Mouse (Mus musculus) forebrain, embryonic 10.5 days (tissue): ENCODE results near the gene Atxn2l. TPM values are rescaled to one million over a fixed set of nuclear protein-coding genes. Genes with fewer than 3 reads are reported as not detected.
"Not testable (repeated sequence)": the region's sequence is repeated elsewhere in the genome, so short reads cannot be mapped to it uniquely, and the experiment has no call there.

Source experiments
- DNase-seq: peaks from one replicate; pipeline ENCODE4 v3.0.0-alpha.2; 2017; ENCODE audit warnings: low spot score; ENCODE audit errors: extremely low spot score
- H3K27ac ChIP-seq: fragments of 300-500 bp; sonication (generic); 2 replicates; pipeline ENCODE4 v1.5.1; 2016; ENCODE audit warnings: mild to moderate bottlenecking
- H3K27me3 ChIP-seq: fragments of 300-500 bp; sonication (generic); 2 replicates; pipeline ENCODE4 v1.6.1; 2016; ENCODE audit warnings: mild to moderate bottlenecking; ENCODE audit not compliant: poor library complexity, severe bottlenecking
- H3K36me3 ChIP-seq: fragments of 300-500 bp; sonication (generic); replicated peaks from 2 replicates; pipeline ENCODE4 v1.6.1; 2016; ENCODE audit warnings: mild to moderate bottlenecking, moderate library complexity
- H3K4me1 ChIP-seq: fragments of 300-500 bp; sonication (generic); 2 replicates; pipeline ENCODE4 v1.6.1; 2016
- H3K4me3 ChIP-seq: fragments of 300-500 bp; sonication (generic); 2 replicates; pipeline ENCODE4 v1.5.1; 2016; ENCODE audit warnings: mild to moderate bottlenecking, moderate library complexity
- H3K9me3 ChIP-seq: fragments of 300-500 bp; sonication (generic); 2 replicates; pipeline ENCODE4 v1.6.1; 2016; ENCODE audit warnings: mild to moderate bottlenecking, moderate library complexity
- WGBS: fragments of 180-500 bp; shearing (Covaris S2); methylation state at CpG from one replicate; pipeline ENCODE4 v1.1.7; 2016; 5-methylcytosine and 5-hydroxymethylcytosine counted together
- polyA plus RNA-seq: library from polyadenylated mRNA; unstranded; fragments of >200 nt; fragmentation: Nextera tagmentation; extraction: Ambion mirVana; gene quantifications from 2 replicates; pipeline ENCODE4 v1.2.1, GENCODE M21; 2016

Atxn2l gene
- polyA plus RNA-seq, 1 experiment from 2014 or later = 55.3 TPM

DNA sequence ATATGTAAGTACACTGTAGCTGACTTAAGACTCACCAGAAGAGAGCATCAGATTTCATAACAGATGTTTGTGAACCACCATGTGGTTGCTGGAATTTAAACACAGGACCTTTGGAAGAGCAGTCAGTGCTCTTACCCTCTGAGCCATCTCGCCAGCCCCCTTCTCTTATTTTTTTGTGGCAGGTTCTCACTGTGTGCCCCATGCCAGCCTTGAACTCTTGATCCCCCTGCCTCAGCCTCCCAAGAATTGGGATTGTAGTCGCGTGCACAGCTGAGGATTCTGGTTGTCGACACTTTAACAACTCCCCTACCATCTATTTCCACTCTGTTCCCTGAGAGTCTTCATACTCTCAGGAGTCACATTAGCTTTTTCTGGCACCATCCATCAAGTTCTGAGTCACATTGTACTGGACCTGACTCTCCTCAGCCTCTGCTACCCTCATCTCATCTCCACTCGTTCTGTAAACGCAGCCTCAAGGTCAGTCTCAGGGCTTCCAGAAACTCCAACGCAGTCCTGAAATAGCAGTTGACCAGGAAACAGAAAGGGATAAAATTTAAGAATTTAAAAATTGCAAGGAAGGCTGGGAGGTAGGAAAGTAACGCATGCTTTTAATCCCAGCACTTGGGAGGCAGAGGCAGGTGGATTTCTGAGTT lies 4.0 kb upstream of the Atxn2l start:
- H3K27me3 ChIP-seq = no peaks in the 10 kb centered on the region
- no peak for DNase-seq
- no peaks in the 10 kb centered on the region for H3K36me3 ChIP-seq
- 89% methylated on average over 8 of the region's 8 CpGs for WGBS
- H3K9me3 ChIP-seq = no peaks in the 10 kb centered on the region
- peaks cover 7% of the 10 kb centered on the region for H3K4me1 ChIP-seq
- H3K4me3 ChIP-seq = no peak overlapping the region
- no peak overlapping the region for H3K27ac ChIP-seq

DNA sequence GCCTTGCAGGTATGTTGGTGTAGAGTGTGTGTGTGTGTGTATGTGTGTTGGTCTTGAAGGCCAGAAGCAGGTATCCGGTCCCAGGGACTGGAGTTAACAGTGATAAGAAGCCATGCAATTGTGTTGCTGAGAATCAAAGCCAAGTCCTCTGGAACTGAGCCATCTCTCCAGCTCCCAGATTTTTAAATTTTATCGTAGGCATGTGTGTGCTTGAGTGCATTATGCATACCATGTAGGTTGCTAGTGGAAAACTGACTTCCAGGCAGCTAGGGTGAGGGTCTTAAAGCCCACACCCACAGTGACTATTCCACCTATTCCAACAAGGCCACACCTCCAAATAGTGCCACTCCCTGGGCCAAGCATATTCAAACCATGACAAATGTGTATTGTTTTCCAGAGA lies 1.7 kb upstream of the Atxn2l start:
- Histone ChIP-seq H3K36me3 (peaks cover 15% of the 10 kb centered on the region), H3K27me3 (no peaks in the 10 kb centered on the region), H3K27ac (no peak overlapping the region), H3K9me3 (no peaks in the 10 kb centered on the region), H3K4me1 (peaks cover 17% of the 10 kb centered on the region), H3K4me3 (no peak overlapping the region)
- no peak for DNase-seq
- 90% methylated on average over 2 of the region's 2 CpGs for WGBS

DNA sequence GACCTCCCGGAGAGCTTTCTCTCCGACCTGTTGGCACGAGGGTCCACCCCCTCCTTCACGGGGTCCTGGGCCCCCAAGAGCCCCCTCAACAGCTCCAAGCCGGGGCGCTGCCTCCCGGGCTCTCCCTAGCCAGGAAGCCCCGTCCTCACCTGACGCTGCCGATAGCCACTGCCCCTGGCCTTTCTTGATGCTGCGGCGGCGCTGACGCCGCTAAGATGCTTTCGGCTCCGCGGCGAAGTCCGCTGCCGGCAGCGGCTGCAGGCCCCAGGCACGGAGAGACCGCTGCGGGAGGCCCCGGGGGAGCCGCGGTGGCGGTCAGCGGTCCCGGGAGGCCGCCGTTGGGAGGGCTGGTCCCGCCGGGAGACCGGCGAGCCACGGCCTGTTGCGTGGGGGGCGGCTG lies 486 bp downstream of the Atxn2l start:
- peak overlapping the region; percentile 98 for H3K27ac ChIP-seq
- H3K9me3 ChIP-seq = no peaks in the 10 kb centered on the region
- DNase-seq = no peak
- under 1% methylated on average over 39 of the region's 40 CpGs for WGBS
- H3K4me3 ChIP-seq = peak overlapping the region; percentile 80
- peaks cover 17% of the 10 kb centered on the region for H3K4me1 ChIP-seq
- no peaks in the 10 kb centered on the region for H3K27me3 ChIP-seq
- H3K36me3 ChIP-seq = peaks cover 37% of the 10 kb centered on the region

DNA sequence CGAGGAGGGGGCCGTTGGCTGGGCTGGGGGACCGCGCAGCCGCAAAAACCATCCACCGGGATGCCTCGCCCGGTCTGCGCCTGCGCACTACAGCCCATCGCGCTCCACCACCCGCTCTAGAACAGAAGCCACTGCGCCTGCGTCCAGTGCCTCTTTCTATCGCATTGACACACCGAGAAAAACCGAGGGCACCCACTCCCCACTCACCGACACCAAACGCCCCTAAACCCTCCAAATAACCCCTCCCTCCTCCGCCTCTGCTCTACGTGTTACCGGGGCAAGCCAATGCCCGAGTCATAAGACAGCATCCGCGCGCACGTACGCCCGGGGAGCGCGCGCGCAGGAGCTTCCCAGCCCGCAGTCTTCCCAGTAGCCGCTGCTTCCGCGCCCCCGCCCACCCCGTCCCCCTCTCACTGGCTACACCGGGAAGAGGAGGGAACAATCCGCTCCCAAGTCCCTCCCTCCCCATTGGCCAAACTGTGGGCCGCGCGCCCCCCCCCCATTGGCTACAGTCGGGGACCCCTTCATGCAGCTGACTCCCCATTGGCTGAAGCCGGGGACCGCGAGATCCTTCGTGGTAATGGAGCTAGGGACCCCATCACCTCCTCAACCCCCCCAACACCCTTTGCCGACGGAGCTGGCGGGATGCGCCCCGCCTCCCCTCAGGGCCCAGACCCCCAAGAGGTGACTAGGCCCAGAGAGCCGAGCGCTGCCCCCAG lies 1.1 kb downstream of the Atxn2l start:
- no peaks in the 10 kb centered on the region for H3K9me3 ChIP-seq
- under 1% methylated on average over 57 of the region's 57 CpGs for WGBS
- peak; percentile 98 for DNase-seq
- H3K27ac ChIP-seq = peak overlapping the region; percentile 98
- H3K36me3 ChIP-seq = peaks cover 42% of the 10 kb centered on the region
- H3K4me3 ChIP-seq = peak overlapping the region; percentile 80
- H3K27me3 ChIP-seq = no peaks in the 10 kb centered on the region
- peaks cover 17% of the 10 kb centered on the region for H3K4me1 ChIP-seq

DNA sequence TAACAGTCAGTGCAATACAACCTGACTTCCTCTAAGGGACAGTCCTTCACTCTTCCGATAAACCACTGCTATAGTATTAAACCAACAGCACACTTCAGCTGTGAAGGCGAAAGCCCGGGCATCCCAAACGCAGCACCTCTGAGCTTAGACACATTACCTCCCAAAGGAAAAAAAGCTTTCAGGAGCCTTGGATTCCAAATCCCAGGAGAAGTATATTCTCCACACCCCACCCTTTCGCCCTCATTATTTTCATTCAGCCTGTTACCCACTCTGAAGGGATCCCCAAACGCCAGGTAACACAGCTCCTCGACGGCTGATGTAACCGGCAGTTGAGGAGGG lies 1.6 kb downstream of the Atxn2l start:
- H3K27me3 ChIP-seq = no peaks in the 10 kb centered on the region
- peaks cover 48% of the 10 kb centered on the region for H3K36me3 ChIP-seq
- H3K27ac ChIP-seq = peak overlapping the region; percentile 98
- H3K4me3 ChIP-seq = peak overlapping the region; percentile 80
- DNase-seq = no peak
- WGBS = 3% methylated on average over 9 of the region's 9 CpGs
- no peaks in the 10 kb centered on the region for H3K9me3 ChIP-seq
- peaks cover 17% of the 10 kb centered on the region for H3K4me1 ChIP-seq

DNA sequence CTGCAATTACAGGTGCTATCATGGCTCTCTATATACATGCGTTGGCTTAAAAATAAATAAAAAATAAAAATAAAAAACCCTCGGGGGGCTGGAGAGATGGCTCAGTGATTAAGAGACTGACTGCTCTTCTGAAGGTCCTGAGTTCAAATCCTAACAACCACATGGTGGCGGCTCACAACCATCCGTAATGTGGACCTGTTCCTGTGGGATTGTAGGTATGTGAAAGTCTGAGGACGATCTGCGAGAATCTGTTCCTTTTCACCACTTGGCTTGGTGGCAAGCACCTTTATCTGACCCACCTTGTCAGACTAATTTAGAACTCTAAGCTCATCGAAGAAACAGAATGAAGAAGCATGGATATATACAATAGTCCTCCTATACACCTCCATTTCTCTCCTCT lies 3.8 kb downstream of the Atxn2l start:
- Histone ChIP-seq H3K36me3 (peaks cover 70% of the 10 kb centered on the region), H3K4me1 (peaks cover 16% of the 10 kb centered on the region), H3K4me3 (no peak overlapping the region), H3K27me3 (no peaks in the 10 kb centered on the region), H3K27ac (no peak overlapping the region), H3K9me3 (no peaks in the 10 kb centered on the region)
- 95% methylated on average over 7 of the region's 7 CpGs for WGBS
- no peak for DNase-seq

DNA sequence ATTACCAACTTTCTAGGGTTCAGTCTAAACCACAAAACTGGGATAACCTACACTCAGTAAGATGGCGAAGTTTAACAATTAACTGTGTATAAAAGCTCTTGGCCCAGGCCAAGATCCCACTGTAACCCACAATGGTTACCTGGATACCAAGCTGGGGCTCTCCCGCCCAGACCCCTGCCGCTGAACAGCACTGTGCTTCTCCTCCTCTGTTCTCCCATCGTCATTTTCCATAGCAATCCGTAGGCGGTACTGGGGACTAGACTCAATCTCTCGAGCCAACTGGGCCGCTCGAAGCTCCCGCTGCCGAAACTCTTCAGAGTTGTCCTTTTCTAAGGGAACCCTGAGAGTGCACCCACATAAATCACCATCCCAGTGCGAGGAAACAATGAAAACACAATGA lies 5.3 kb downstream of the Atxn2l start:
- Histone ChIP-seq H3K27me3 (no peaks in the 10 kb centered on the region), H3K27ac (no peak overlapping the region), H3K9me3 (no peaks in the 10 kb centered on the region), H3K4me1 (peaks cover 9% of the 10 kb centered on the region), H3K36me3 (peaks cover 84% of the 10 kb centered on the region), H3K4me3 (no peak overlapping the region)
- DNase-seq = no peak
- WGBS = 94% methylated on average over 12 of the region's 12 CpGs

DNA sequence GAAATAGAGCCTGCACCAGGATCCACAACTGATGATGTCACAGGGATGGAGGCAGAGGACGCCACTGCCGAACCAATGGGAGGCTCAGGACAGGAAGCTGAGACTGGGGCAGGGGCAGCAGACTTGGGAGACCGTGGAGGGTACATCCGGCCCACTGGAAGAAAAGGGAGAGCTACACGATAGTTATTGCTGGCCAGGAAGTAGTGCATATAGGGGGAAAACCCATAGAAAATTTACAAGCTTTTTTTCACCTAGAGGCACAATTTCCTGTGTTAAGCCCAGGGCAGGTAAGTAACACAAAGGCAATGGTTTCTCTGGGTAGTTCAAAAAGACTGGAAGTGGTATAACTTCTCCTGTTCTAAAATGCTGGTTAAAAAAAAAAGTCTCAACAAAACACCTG lies 6.8 kb downstream of the Atxn2l start:
- Histone ChIP-seq H3K9me3 (no peaks in the 10 kb centered on the region), H3K27me3 (no peaks in the 10 kb centered on the region), H3K4me1 (peaks cover 9% of the 10 kb centered on the region), H3K27ac (no peak overlapping the region), H3K4me3 (no peak overlapping the region), H3K36me3 (peaks cover 99% of the 10 kb centered on the region)
- 90% methylated on average over 5 of the region's 5 CpGs for WGBS
- DNase-seq = no peak

DNA sequence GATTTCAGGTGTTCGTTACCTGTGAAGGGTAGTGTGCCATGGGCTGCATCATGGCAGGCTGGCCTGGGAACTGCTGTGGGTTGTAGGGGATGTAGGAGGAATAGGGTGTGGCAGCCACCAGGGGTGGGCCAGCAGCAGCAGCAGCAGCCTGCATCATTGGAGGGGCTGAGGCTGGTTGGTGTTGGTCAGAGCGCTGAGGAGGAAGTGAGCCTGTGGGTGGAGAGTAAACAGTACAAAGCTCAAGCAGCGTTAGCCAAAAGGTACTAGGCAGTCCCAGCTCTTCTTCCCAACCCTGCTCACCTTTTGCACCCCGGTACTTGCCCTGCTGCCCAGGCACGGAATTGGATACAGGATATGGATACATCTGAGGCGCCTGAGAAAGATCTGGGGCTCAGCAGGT lies 9.1 kb downstream of the Atxn2l start:
- Histone ChIP-seq H3K4me1 (no peaks in the 10 kb centered on the region), H3K36me3 (peaks cover 98% of the 10 kb centered on the region), H3K9me3 (no peaks in the 10 kb centered on the region), H3K4me3 (no peak overlapping the region), H3K27ac (no peak overlapping the region), H3K27me3 (no peaks in the 10 kb centered on the region)
- DNase-seq = no peak
- WGBS = 93% methylated on average over 6 of the region's 6 CpGs

DNA sequence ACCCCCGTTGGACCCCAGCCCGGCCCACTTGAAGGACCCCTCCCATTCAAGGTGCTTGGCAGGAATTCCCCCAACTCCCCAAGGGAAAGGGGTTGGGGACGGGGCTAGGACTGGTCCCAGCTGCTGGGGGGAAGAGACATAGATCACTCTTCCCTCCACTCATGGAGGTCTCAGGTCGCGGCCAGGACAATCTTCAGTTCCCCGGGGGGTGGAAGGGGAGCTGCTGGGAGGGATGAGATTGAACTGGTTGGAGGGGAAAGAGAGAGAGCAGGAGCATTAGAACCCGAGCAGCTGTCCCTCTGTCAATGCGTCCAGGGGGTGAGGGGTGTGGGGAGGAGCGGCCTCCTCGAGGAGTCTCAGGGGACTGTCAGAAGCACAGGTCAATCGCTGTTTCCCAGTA lies 11.3 kb downstream of the Atxn2l start:
- no peaks in the 10 kb centered on the region for H3K9me3 ChIP-seq
- H3K4me1 ChIP-seq = peaks cover 13% of the 10 kb centered on the region
- no peak overlapping the region for H3K27ac ChIP-seq
- no peaks in the 10 kb centered on the region for H3K27me3 ChIP-seq
- no peak overlapping the region for H3K4me3 ChIP-seq
- H3K36me3 ChIP-seq = peaks cover 85% of the 10 kb centered on the region
- DNase-seq = no peak
- WGBS = 71% methylated on average over 11 of the region's 11 CpGs

DNA sequence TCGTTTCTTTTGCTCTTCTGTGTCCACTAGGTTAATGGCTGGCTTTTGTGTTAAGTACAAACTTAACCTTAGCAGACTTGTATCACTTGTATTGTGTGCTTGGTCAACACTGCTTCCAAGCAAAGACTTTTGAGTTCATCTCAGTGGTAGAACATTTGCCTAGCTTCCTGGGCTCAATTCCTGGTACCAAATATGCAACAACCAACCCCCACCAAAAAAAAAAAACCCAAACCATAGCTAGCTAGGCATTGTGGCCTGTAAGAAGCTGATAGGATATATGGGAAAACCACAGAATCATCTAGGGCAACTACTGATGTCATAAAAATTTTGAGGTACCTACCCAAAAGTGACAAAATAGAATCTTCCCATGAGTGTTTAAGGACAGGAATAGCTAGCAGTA lies 12.2 kb downstream of the Atxn2l start:
- Histone ChIP-seq H3K4me3 (no peak overlapping the region), H3K4me1 (peaks cover 20% of the 10 kb centered on the region), H3K27me3 (no peaks in the 10 kb centered on the region), H3K27ac (no peak overlapping the region), H3K9me3 (no peaks in the 10 kb centered on the region), H3K36me3 (peaks cover 76% of the 10 kb centered on the region)
- DNase-seq = no peak
- 80% methylated on average over 1 of the region's 1 CpGs for WGBS

DNA sequence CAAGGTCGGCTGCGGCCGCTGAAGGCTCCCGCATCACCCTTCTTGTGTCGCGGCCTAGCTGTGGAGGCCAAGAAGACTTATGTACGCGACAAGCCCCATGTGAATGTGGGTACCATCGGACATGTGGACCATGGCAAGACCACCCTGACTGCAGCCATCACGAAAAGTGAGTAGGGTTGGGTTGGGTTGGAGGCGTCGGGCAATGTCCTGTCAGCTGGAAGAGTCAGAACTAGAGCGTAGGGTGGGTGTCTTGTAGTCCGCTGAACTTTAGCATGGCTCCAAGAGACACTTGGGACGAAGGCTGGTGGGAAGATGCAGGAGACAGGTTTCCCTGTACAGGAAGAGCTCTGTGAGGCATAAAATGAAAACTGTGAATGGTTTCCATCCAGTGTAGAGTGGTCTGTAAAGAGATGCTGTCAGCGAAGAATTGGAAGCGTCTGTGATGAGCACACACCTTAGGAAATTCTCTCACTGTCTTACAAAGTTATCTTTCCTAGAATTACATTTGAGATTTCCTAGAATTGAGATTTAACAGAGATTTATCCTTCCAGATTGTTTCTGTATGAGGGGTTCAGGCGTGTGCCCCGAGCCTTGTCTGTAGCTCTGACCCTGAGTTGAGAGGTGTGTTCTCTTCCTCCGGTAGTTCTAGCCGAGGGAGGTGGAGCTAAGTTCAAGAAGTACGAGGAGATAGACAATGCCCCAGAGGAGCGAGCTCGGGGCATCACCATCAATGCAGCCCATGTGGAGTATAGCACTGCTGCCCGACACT lies 15.4 kb downstream of the Atxn2l start:
- 21% methylated on average over 25 of the region's 25 CpGs for WGBS
- Histone ChIP-seq H3K27ac (peak overlapping the region; percentile 86), H3K36me3 (peaks cover 44% of the 10 kb centered on the region), H3K4me1 (peaks cover 25% of the 10 kb centered on the region), H3K4me3 (peak overlapping the region; percentile 64)
- not testable (repeated sequence) for H3K27me3 ChIP-seq, H3K9me3 ChIP-seq, DNase-seq

DNA sequence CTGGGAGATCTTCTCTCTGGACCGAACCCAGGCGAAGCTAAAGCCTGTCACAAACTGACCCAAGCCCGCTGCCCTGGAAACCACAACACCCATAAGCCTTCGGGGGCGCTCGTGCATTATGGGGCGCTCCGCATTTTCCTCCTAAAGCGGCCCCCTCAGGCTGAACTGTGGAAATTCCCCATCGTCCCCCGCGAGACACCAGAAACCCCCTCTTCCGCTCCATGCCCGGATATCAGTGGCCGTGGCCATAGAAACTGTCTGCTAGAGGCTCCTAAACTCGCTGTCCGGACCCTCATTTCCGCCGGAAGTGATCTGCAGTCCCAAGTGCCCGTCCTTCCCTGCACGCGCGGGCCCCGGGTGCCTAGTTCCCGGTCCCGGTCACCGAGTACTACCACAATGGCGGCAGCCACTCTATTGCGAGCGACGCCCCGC lies 16.2 kb downstream of the Atxn2l start, which contains the start of gene Tufm:
Tufm (plus strand) TSS at position 310 of the 432 bp plus-strand sequence.
- Histone ChIP-seq H3K9me3 (no peaks in the 10 kb centered on the region), H3K27ac (peak within 1 kb of the TSS; percentile 86), H3K36me3 (peaks cover 36% of the 10 kb centered on the region), H3K27me3 (no peaks in the 10 kb centered on the region), H3K4me1 (peaks cover 32% of the 10 kb centered on the region), H3K4me3 (peak within 1 kb of the TSS; percentile 64)
- DNase-seq = peak; percentile 99
- under 1% methylated on average over 32 of the region's 32 CpGs for WGBS
